Mouse (Mus musculus): ENCODE measurements around the gene Pold2. TPM values are rescaled to one million over a fixed set of nuclear protein-coding genes. Genes with fewer than 3 reads are reported as not detected.
"Not testable (repeated sequence)": the region's sequence is repeated elsewhere in the genome, so short reads cannot be mapped to it uniquely, and the experiment has no call there.

Gene Pold2
- polyA plus RNA-seq, 1 experiment from 2014 or later: 86.8 TPM

GRCm38 (mm10) chr11:5892810-5893368 is 14.8 kb upstream of the Pold2 start:
- Histone ChIP-seq H3K4me1 (ENCODE audit: control insufficient read depth, insufficient read depth, low read length) (peaks cover 75% of the 10 kb centered on the region), H3K9ac (ENCODE audit: low read depth, low read length) (no peak overlapping the region; the same call in 1 of the 2 replicates), H3K27me3 (ENCODE audit: control insufficient read depth, insufficient read depth, low read length) (0 out of 2 replicates have a peak, but pooled peaks cover 2% of the 10 kb centered on the region), H3K4me3 (ENCODE audit: low read depth, low read length) (no peak overlapping the region), H3K4me2 (peak overlapping the region; percentile 34; the same call in 1 of the 2 replicates), H3K27ac (ENCODE audit: low read depth, low read length) (peak overlapping the region; percentile 97), H3K36me3 (ENCODE audit: control insufficient read depth, insufficient read depth, low read length) (no peaks in the 10 kb centered on the region), H3K9me3 (replicated peaks; ENCODE audit: control insufficient read depth, low read length) (no peaks in the 10 kb centered on the region)
- ATAC-seq (replicated peaks; ENCODE audit: insufficient number of reproducible peaks, low FRiP score, low TSS enrichment): no peak
- WGBS (ENCODE audit: insufficient replicate concordance): 7% methylated on average over 4 of the region's 4 CpGs

GRCm38 (mm10) chr11:5892151-5892591 is 14.1 kb upstream of the Pold2 start:
- H3K4me2 ChIP-seq: peak overlapping the region; percentile 29; the same call in 1 of the 2 replicates
- peaks cover 79% of the 10 kb centered on the region for H3K4me1 ChIP-seq (ENCODE audit: control insufficient read depth, insufficient read depth, low read length)
- H3K27me3 ChIP-seq (ENCODE audit: control insufficient read depth, insufficient read depth, low read length): 0 out of 2 replicates have a peak, but pooled peaks cover 2% of the 10 kb centered on the region
- H3K36me3 ChIP-seq (ENCODE audit: control insufficient read depth, insufficient read depth, low read length): no peaks in the 10 kb centered on the region
- peak; percentile 28; the same call in 1 of the 2 replicates for ATAC-seq (replicated peaks; ENCODE audit: insufficient number of reproducible peaks, low FRiP score, low TSS enrichment)
- WGBS (ENCODE audit: insufficient replicate concordance): 12% methylated on average over 8 of the region's 8 CpGs
- peak overlapping the region; percentile 23; the same call in 1 of the 2 replicates for H3K9ac ChIP-seq (ENCODE audit: low read depth, low read length)
- no peak overlapping the region for H3K4me3 ChIP-seq (ENCODE audit: low read depth, low read length)
- peak overlapping the region; percentile 97 for H3K27ac ChIP-seq (ENCODE audit: low read depth, low read length)
- H3K9me3 ChIP-seq (replicated peaks; ENCODE audit: control insufficient read depth, low read length): no peaks in the 10 kb centered on the region

- not testable (repeated sequence) for H3K9ac ChIP-seq (ENCODE audit: low read depth, low read length); H3K4me3 ChIP-seq (ENCODE audit: low read depth, low read length); H3K36me3 ChIP-seq (ENCODE audit: control insufficient read depth, insufficient read depth, low read length); H3K4me2 ChIP-seq; ATAC-seq (replicated peaks; ENCODE audit: insufficient number of reproducible peaks, low FRiP score, low TSS enrichment); H3K27me3 ChIP-seq (ENCODE audit: control insufficient read depth, insufficient read depth, low read length); H3K9me3 ChIP-seq (replicated peaks; ENCODE audit: control insufficient read depth, low read length)
- Histone ChIP-seq H3K4me1 (ENCODE audit: control insufficient read depth, insufficient read depth, low read length) (peaks cover 67% of the 10 kb centered on the region), H3K27ac (ENCODE audit: low read depth, low read length) (peak overlapping the region; percentile 88)
- WGBS (ENCODE audit: insufficient replicate concordance): 45% methylated on average over 5 of the region's 5 CpGs
These were observed 10.5 kb upstream of the Pold2 start for GRCm38 (mm10) chr11:5888563-5888962.

- Histone ChIP-seq H3K4me2 (no peak overlapping the region), H3K4me3 (ENCODE audit: low read depth, low read length) (no peak overlapping the region), H3K9ac (ENCODE audit: low read depth, low read length) (no peak overlapping the region), H3K27me3 (ENCODE audit: control insufficient read depth, insufficient read depth, low read length) (no peaks in the 10 kb centered on the region), H3K9me3 (replicated peaks; ENCODE audit: control insufficient read depth, low read length) (no peaks in the 10 kb centered on the region), H3K27ac (ENCODE audit: low read depth, low read length) (peak overlapping the region; percentile 62), H3K4me1 (ENCODE audit: control insufficient read depth, insufficient read depth, low read length) (peaks cover 54% of the 10 kb centered on the region), H3K36me3 (ENCODE audit: control insufficient read depth, insufficient read depth, low read length) (no peaks in the 10 kb centered on the region)
- 32% methylated on average over 5 of the region's 5 CpGs for WGBS (ENCODE audit: insufficient replicate concordance)
- ATAC-seq (replicated peaks; ENCODE audit: insufficient number of reproducible peaks, low FRiP score, low TSS enrichment): no peak
These were observed 9.2 kb upstream of the Pold2 start for GRCm38 (mm10) chr11:5887250-5887649.

GRCm38 (mm10) chr11:5886187-5886586 is 8.1 kb upstream of the Pold2 start:
- no peaks in the 10 kb centered on the region for H3K9me3 ChIP-seq (replicated peaks; ENCODE audit: control insufficient read depth, low read length)
- no peak for ATAC-seq (replicated peaks; ENCODE audit: insufficient number of reproducible peaks, low FRiP score, low TSS enrichment)
- no peak overlapping the region for H3K4me3 ChIP-seq (ENCODE audit: low read depth, low read length)
- no peak overlapping the region for H3K4me2 ChIP-seq
- 16% methylated on average over 9 of the region's 9 CpGs for WGBS (ENCODE audit: insufficient replicate concordance)
- H3K27ac ChIP-seq (ENCODE audit: low read depth, low read length): no peak overlapping the region
- H3K4me1 ChIP-seq (ENCODE audit: control insufficient read depth, insufficient read depth, low read length): peaks cover 44% of the 10 kb centered on the region
- no peaks in the 10 kb centered on the region for H3K36me3 ChIP-seq (ENCODE audit: control insufficient read depth, insufficient read depth, low read length)
- H3K9ac ChIP-seq (ENCODE audit: low read depth, low read length): no peak overlapping the region
- H3K27me3 ChIP-seq (ENCODE audit: control insufficient read depth, insufficient read depth, low read length): no peaks in the 10 kb centered on the region

- Histone ChIP-seq H3K4me2 (no peak overlapping the region), H3K36me3 (ENCODE audit: control insufficient read depth, insufficient read depth, low read length) (no peaks in the 10 kb centered on the region), H3K4me1 (ENCODE audit: control insufficient read depth, insufficient read depth, low read length) (peaks cover 12% of the 10 kb centered on the region), H3K27ac (ENCODE audit: low read depth, low read length) (0 out of 2 replicates have a peak overlapping the region, but pooled peaks have one; percentile 10), H3K9me3 (replicated peaks; ENCODE audit: control insufficient read depth, low read length) (no peaks in the 10 kb centered on the region), H3K4me3 (ENCODE audit: low read depth, low read length) (no peak overlapping the region), H3K9ac (ENCODE audit: low read depth, low read length) (no peak overlapping the region), H3K27me3 (ENCODE audit: control insufficient read depth, insufficient read depth, low read length) (no peaks in the 10 kb centered on the region)
- no peak for ATAC-seq (replicated peaks; ENCODE audit: insufficient number of reproducible peaks, low FRiP score, low TSS enrichment)
- WGBS (ENCODE audit: insufficient replicate concordance): 65% methylated on average over 8 of the region's 8 CpGs
These were observed 4.4 kb upstream of the Pold2 start for GRCm38 (mm10) chr11:5882518-5882917.

GRCm38 (mm10) chr11:5879905-5880304 is 1.8 kb upstream of the Pold2 start:
- 49% methylated on average over 5 of the region's 5 CpGs for WGBS (ENCODE audit: insufficient replicate concordance)
- Histone ChIP-seq H3K9me3 (replicated peaks; ENCODE audit: control insufficient read depth, low read length) (no peaks in the 10 kb centered on the region), H3K27ac (ENCODE audit: low read depth, low read length) (no peak overlapping the region), H3K9ac (ENCODE audit: low read depth, low read length) (no peak overlapping the region), H3K36me3 (ENCODE audit: control insufficient read depth, insufficient read depth, low read length) (peaks cover 5% of the 10 kb centered on the region), H3K27me3 (ENCODE audit: control insufficient read depth, insufficient read depth, low read length) (no peaks in the 10 kb centered on the region), H3K4me1 (ENCODE audit: control insufficient read depth, insufficient read depth, low read length) (peaks cover 5% of the 10 kb centered on the region), H3K4me2 (no peak overlapping the region), H3K4me3 (ENCODE audit: low read depth, low read length) (no peak overlapping the region)
- no peak for ATAC-seq (replicated peaks; ENCODE audit: insufficient number of reproducible peaks, low FRiP score, low TSS enrichment)

- Histone ChIP-seq H3K4me1 (ENCODE audit: control insufficient read depth, insufficient read depth, low read length) (peaks cover 5% of the 10 kb centered on the region), H3K4me2 (peak overlapping the region; percentile 73), H3K4me3 (ENCODE audit: low read depth, low read length) (peak overlapping the region; percentile 70), H3K9me3 (replicated peaks; ENCODE audit: control insufficient read depth, low read length) (no peaks in the 10 kb centered on the region), H3K27ac (ENCODE audit: low read depth, low read length) (peak overlapping the region; percentile 82), H3K27me3 (ENCODE audit: control insufficient read depth, insufficient read depth, low read length) (no peaks in the 10 kb centered on the region), H3K36me3 (ENCODE audit: control insufficient read depth, insufficient read depth, low read length) (peaks cover 16% of the 10 kb centered on the region), H3K9ac (ENCODE audit: low read depth, low read length) (peak overlapping the region; percentile 72)
- no peak for ATAC-seq (replicated peaks; ENCODE audit: insufficient number of reproducible peaks, low FRiP score, low TSS enrichment)
- WGBS (ENCODE audit: insufficient replicate concordance): 45% methylated on average over 8 of the region's 8 CpGs
These were observed 569 bp upstream of the Pold2 start for GRCm38 (mm10) chr11:5878661-5879060.

- Histone ChIP-seq H3K4me2 (peak overlapping the region; percentile 73), H3K9me3 (replicated peaks; ENCODE audit: control insufficient read depth, low read length) (no peaks in the 10 kb centered on the region), H3K4me1 (ENCODE audit: control insufficient read depth, insufficient read depth, low read length) (peaks cover 5% of the 10 kb centered on the region), H3K4me3 (ENCODE audit: low read depth, low read length) (peak overlapping the region; percentile 70), H3K9ac (ENCODE audit: low read depth, low read length) (peak overlapping the region; percentile 82), H3K27ac (ENCODE audit: low read depth, low read length) (0 out of 2 replicates have a peak overlapping the region, but pooled peaks have one; percentile 82), H3K27me3 (ENCODE audit: control insufficient read depth, insufficient read depth, low read length) (no peaks in the 10 kb centered on the region), H3K36me3 (ENCODE audit: control insufficient read depth, insufficient read depth, low read length) (peaks cover 25% of the 10 kb centered on the region)
- ATAC-seq (replicated peaks; ENCODE audit: insufficient number of reproducible peaks, low FRiP score, low TSS enrichment): no peak
- WGBS (ENCODE audit: insufficient replicate concordance): 5% methylated on average over 5 of the region's 5 CpGs
These were observed 671 bp downstream of the Pold2 start for GRCm38 (mm10) chr11:5877421-5877820.
